Mouse (Mus musculus): ENCODE measurements at regions not wholly inside any gene's neighbourhood (a gene's known extent, or its start where the extent isn't known, plus 50 kb on each side); places are given as distances from the start of the nearest gene placed in this dataset.

DNA sequence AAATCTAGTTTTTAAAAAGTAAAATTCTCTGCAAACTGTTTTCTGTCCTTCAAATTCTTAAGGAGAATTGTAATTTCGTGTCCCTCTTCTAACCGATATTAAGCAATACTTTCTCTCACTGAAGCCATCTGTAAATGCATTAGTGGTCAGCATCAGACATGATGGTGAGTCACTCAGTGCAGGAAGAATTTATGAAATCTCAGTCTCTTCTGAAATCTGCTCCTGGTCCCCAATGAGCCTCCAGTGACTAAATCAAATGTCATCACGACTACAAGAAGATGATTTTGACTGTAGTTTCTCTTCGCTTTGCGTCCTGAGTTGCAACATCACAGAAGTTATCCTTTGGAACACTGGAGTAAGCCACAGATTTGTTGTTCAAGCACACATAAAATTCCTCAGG, 175.7 kb downstream of the Nsun3 start:
- TF ChIP-seq POLR2A (IDR thresholded peaks at IDR 0.05; ENCODE audit: low read depth, low read length) (no peak), BHLHE40 (IDR thresholded peaks at IDR 0.05; ENCODE audit: low read depth, low read length) (no peak), POLR2AphosphoS2 (IDR thresholded peaks at IDR 0.05; ENCODE audit: low read depth, low read length) (no peak), NELFE (IDR thresholded peaks at IDR 0.05; ENCODE audit: low read depth, low read length) (no peak), CTCF (conservative IDR thresholded peaks at IDR 0.05 in 1 of 2, IDR thresholded peaks at IDR 0.05 in 1 of 2; ENCODE audit: low read depth in 2 of 2, low read length in 2 of 2) (no peak), E2F4 (IDR thresholded peaks at IDR 0.05; ENCODE audit: insufficient replicate concordance, low read depth, low read length) (no peak), EP300 (IDR thresholded peaks at IDR 0.05; ENCODE audit: low read length) (no peak), ZC3H11A (IDR thresholded peaks at IDR 0.05; ENCODE audit: low read depth, low read length) (no peak), IRF4 (IDR thresholded peaks at IDR 0.05; ENCODE audit: low read depth, low read length) (no peak), TBP (conservative IDR thresholded peaks at IDR 0.05; ENCODE audit: low read depth, low read length) (no peak), MAFK (IDR thresholded peaks at IDR 0.05; ENCODE audit: insufficient replicate concordance, low read length) (no peak)
